Mouse (Mus musculus) Patski (cell line): ENCODE data around the gene Lmtk2. TPM values are rescaled to one million over a fixed set of nuclear protein-coding genes. Genes with fewer than 3 reads are reported as not detected.

ENCODE experiments used
- ATAC-seq: fragments of 100-300 bp; one replicate; pipeline ENCODE4 v1.8.0; 2021
- CTCF ChIA-PET: fragments of 350-600 bp; sonication (Branson Sonifier 250); formaldehyde crosslinking; loops from one replicate; lab custom pipeline; 2022; ENCODE audit warnings: inconsistent platforms; lab: Charles Lee
- POLR2A ChIA-PET: fragments of 350-600 bp; sonication (Branson Sonifier 250); formaldehyde crosslinking; loops from one replicate; lab custom pipeline; 2022; ENCODE audit warnings: antibody characterized with exemption, inconsistent platforms; lab: Charles Lee
- DNase-seq: peaks from one replicate; pipeline ENCODE4 v3.0.0-alpha.2; 2011; ENCODE audit warnings: low read depth, low spot score
- H3K27me3 ChIP-seq: fragments of 371-371 bp; one replicate; pipeline ENCODE4 v1.5.1; 2021
- CTCF ChIP-seq: fragments of 100-300 bp; IDR thresholded peaks from one replicate; pipeline ENCODE4 v1.5.1; 2021
- in situ Hi-C: fragments of 300-500 bp; cut with MboI; formaldehyde crosslinking; loops from 3 replicates; pipeline ENCODE4 v1.11.1; 2018; ENCODE audit warnings: low pct_unique_long_range_greater_than_20kb, mixed read lengths
- polyA plus RNA-seq: library from polyadenylated mRNA; unstranded; gene quantifications from one replicate; pipeline ENCODE4 v1.2.3, GENCODE M21; 2021

Lmtk2 gene
- polyA plus RNA-seq, 1 experiment from 2014 or later: 19.7 TPM

DNA sequence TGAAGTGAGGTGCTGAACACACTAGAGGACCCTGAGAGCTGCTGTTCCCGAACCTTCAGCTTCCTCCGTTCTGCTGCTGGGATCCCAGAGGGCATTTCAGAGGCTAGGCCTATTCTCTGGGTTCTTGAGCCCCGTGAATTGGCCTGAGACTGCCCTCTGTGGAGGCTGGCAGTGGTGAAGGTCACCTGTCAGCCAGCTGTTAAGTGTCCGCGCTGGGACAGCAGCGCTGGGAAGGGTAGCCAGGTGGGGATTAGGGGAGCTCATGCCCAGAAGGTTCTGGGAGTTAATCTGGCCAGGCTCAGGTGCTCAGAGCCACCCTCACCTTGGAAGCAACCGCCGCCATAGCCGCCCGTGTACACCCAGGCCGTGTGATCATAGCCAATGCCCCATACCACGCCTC is 104.1 kb downstream of the Lmtk2 start:
- H3K27me3 ChIP-seq: no peaks in the 10 kb centered on the region
- in situ Hi-C loops: no loop called here
- POLR2A ChIA-PET: interaction anchor here (1.5 kb wide), 1 partner anchor 18 kb away, joined by 3 read pairs; no protein-coding TSS in a partner anchor
- TF ChIP-seq CTCF: no peak
- DNase-seq (no peak), ATAC-seq (no peak)
- CTCF ChIA-PET: no interaction called here

DNA sequence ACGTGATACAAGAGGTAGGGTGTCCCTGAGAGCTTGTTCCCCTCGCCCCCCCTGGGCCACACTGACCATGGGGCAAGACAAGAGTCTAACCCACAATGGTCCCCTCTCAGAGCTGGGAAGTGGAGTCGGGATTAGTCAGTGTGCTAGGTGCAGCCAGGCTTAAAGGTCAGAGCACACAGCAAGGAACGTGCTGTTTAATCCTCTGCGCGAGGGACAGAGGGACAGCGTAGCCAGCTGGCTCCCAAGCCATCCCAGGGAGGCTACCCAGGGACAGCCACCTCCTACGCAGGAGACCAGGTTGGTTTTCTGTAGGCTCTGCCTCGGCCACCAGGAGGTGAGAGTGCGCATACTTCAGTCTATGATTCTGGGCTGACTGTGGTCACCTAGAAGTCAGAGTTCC is 104.7 kb downstream of the Lmtk2 start:
- ChIA-PET CTCF (no interaction called here), POLR2A (interaction anchor here (1.5 kb wide), 1 partner anchor 17 kb away, joined by 3 read pairs; no protein-coding TSS in a partner anchor)
- no peaks in the 10 kb centered on the region for H3K27me3 ChIP-seq
- DNase-seq (no peak), ATAC-seq (no peak)
- TF ChIP-seq CTCF: no peak
- in situ Hi-C loops: no loop called here

DNA sequence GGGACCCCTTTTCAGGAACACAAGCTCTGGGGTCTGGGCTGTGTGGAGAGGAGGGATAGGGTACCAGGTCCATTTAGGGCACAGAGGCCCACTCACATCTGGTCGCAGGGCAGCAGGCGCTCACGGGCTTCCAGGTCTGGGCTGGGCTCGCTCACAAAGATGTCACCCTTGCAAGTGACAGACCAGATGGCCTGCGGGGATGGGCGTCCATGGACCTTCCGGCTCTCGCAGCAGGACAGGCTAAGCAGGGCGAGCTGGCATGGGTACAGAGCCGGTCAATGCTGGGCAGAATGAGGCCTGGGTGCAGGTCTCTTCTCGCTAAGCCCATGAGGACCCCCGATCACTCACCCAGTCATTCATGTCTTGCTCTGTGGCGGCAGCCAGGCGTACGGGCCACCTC is 105.8 kb downstream of the Lmtk2 start:
- DNase-seq: no peak
- no peak for TF ChIP-seq CTCF
- in situ Hi-C loops: no loop called here
- ChIA-PET CTCF (interaction anchor here (1.1 to 2.8 kb wide), 3 partner anchors 12 to 165 kb away, joined by 3 to 20 read pairs (median 3); no protein-coding TSS in a partner anchor), POLR2A (interaction anchor here (1.5 kb wide), 1 partner anchor 16 kb away, joined by 3 read pairs; no protein-coding TSS in a partner anchor)
- no peak for ATAC-seq
- no peaks in the 10 kb centered on the region for H3K27me3 ChIP-seq

DNA sequence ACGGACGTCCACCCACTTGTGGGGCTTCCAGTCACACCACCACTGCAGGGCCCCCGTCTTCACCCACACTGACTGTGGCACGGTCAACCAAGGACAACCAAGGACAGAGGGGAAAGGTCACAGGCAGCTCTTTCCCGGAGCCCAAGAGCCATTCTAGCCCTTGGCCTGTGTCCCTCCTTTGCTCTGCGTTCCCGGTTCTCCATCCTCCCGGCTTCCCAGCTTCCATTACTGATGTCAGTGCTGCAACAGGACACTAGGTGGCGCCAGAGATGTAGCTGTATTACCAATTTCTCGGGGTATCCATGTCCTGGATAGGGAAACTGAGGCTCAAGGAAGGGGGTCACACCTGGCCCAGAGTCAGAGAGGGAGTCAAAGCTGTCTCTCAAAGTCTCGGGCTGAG is 107.2 kb downstream of the Lmtk2 start:
- ChIA-PET CTCF (interaction anchor here (0.7 to 2.8 kb wide), 19 partner anchors 11 to 536 kb away, joined by 3 to 20 read pairs (median 4); no protein-coding TSS in a partner anchor), POLR2A (no interaction called here)
- H3K27me3 ChIP-seq: no peaks in the 10 kb centered on the region
- ATAC-seq: peak; percentile 24
- no peak for DNase-seq
- TF ChIP-seq CTCF: no peak
- in situ Hi-C loops: no loop called here

DNA sequence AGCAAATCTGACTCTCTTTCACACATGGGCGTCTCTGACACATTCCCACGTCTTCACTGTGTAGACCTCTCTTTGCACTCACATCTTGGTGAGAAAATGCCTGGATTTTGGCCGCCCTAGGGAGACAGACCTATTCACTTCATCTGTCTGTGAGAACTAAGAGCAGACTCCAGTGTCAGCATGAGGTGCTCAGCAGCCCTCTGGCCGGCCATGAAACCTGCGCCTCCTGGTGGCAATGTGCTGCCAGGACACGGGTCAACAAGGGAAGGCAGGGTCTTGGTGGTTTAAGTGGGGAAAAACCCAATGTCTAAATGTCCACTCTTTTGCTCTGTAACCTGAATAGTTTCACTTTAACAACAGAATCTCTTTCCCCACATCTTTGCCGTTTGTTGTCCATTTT is 114.2 kb downstream of the Lmtk2 start:
- TF ChIP-seq CTCF: no peak
- ChIA-PET CTCF (no interaction called here), POLR2A (interaction anchor here (0.6 kb wide), 1 partner anchor 40 kb away, joined by 4 read pairs; no protein-coding TSS in a partner anchor)
- in situ Hi-C loops: no loop called here
- no peak for DNase-seq
- no peaks in the 10 kb centered on the region for H3K27me3 ChIP-seq
- no peak for ATAC-seq

DNA sequence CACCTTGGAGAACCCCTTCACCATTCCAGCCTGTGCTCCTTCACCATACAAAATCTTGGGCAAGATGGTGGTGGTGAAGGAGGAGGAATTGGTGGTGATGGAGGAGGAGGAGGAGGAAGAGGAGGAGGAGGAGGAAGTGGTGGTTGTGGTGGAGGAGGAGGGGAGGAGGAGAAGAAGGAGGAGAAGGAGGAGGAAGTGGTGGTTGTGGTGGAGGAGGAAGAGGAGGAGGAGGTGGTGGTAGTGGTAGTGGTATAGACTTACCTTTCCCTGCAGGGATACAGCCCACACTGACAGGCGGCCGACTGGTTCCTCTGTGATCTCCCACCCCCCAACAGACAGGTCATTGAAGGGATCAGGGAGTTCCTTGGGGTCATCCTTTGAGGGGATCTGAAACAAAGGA is 115.8 kb downstream of the Lmtk2 start:
- ChIA-PET CTCF (no interaction called here), POLR2A (no interaction called here)
- in situ Hi-C loops: no loop called here

DNA sequence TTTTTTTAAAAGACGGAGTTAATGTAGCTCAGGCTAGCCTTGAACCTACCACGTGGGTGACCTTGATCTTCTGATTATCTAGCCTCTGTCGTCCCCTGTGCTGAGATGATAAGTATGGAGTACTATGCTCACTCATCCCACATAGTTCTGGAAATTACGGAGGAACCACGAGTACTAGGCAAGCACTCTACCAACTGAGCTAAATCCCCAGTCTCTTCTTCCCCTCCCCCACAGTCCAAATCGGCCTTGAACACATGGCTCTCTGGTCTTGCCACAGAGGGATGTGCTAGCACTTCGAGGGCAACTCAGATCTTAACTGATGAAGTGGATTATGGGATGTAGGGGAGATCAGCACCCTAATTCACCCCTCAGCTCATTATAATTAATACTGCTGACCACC is 117.8 kb downstream of the Lmtk2 start:
- ATAC-seq (no peak), DNase-seq (no peak)
- CTCF ChIA-PET: interaction anchor here (3.2 kb wide), 1 partner anchor 11 kb away, joined by 20 read pairs; no protein-coding TSS in a partner anchor
- in situ Hi-C loops: no loop called here
- no peak for TF ChIP-seq CTCF
- POLR2A ChIA-PET: no interaction called here
- H3K27me3 ChIP-seq: no peaks in the 10 kb centered on the region

More for the DNA sequence above, 115.8 kb downstream of the Lmtk2 start:
- H3K27me3 ChIP-seq: no peaks in the 10 kb centered on the region
- no peak for TF ChIP-seq CTCF
- ATAC-seq: no peak
- no peak for DNase-seq

DNA sequence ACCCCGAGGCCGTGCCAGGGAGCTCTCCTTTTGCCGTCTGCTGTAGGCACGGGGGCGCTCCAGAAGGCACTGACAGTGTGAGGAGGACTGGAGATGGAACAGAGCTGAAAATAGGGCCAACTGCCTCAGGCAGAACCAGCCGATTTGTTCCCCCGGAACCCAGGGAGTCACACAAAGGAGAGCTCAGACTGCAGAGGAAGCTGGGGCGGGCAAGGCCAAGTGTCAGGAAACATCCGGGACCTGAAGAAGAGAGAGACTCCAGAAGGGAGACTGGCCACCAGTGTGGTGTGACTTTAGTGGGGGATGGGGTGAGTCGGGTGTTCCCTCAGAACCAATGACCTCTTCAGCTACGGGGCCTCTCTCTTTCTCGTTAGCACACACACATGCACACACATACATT is 119.1 kb downstream of the Lmtk2 start:
- POLR2A ChIA-PET: interaction anchor here (0.5 kb wide), 1 partner anchor 205 kb away, joined by 4 read pairs; the partner anchor contains the start of gene Ccz1
- H3K27me3 ChIP-seq: no peaks in the 10 kb centered on the region
- DNase-seq (no peak), ATAC-seq (no peak)
- no peak for TF ChIP-seq CTCF
- CTCF ChIA-PET: interaction anchor here (2.1 to 3.2 kb wide), 2 partner anchors 8 to 12 kb away, joined by 4 to 20 read pairs; no protein-coding TSS in a partner anchor
- in situ Hi-C loops: no loop called here

DNA sequence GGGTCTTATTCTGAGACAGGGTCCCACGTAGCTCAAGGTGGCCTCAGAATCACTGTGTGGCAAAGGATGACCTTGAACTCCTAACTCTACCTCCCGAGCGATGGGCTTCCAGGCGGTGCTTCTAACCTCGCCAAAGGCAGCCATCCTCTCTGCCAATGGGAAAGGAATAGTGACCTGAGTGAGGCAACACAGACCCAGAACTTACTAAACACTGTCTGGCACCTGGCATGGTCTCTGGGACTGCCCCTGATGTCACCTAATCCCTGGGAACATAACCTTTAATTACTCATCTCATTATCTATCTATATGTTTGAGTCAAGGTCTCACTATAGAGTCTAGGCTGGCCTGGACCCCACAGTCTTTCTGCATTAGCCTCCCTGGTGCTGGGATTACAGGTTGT is 119.7 kb downstream of the Lmtk2 start:
- DNase-seq: no peak
- CTCF ChIA-PET: interaction anchor here (2.1 to 3.2 kb wide), 2 partner anchors 9 to 13 kb away, joined by 4 to 20 read pairs; no protein-coding TSS in a partner anchor
- in situ Hi-C loops: no loop called here
- TF ChIP-seq CTCF: no peak
- POLR2A ChIA-PET: interaction anchor here (0.5 kb wide), 1 partner anchor 205 kb away, joined by 4 read pairs; the partner anchor contains the start of gene Ccz1
- H3K27me3 ChIP-seq: no peaks in the 10 kb centered on the region
- no peak for ATAC-seq

DNA sequence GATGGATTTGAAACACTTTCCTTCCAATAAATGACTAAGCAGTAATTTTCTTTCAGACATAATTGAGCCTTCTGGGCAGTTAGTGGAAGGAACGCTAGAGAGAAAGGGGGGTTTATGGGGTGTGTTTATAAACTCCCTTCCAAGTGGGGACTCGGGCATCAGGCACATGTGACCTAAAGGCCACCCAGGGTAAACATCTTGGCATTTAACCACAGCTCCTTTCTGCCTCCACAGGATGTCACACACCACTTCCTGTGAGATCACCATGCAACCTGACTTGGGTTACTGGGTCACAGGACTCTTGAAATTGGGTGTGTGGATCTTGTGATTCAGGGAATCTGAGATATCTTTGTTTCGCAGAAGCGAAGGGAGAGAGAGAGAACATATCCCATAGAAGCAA is 121.1 kb downstream of the Lmtk2 start:
- in situ Hi-C loops: no loop called here
- ChIA-PET POLR2A (interaction anchor here (0.6 to 1.0 kb wide), 2 partner anchors 16 to 136 kb away, joined by 3 read pairs; no protein-coding TSS in a partner anchor), CTCF (interaction anchor here (0.8 to 2.1 kb wide), 5 partner anchors 10 to 17 kb away, joined by 3 to 4 read pairs (median 3); no protein-coding TSS in a partner anchor)
- DNase-seq (no peak), ATAC-seq (no peak)
- H3K27me3 ChIP-seq: no peaks in the 10 kb centered on the region
- TF ChIP-seq CTCF: no peak

DNA sequence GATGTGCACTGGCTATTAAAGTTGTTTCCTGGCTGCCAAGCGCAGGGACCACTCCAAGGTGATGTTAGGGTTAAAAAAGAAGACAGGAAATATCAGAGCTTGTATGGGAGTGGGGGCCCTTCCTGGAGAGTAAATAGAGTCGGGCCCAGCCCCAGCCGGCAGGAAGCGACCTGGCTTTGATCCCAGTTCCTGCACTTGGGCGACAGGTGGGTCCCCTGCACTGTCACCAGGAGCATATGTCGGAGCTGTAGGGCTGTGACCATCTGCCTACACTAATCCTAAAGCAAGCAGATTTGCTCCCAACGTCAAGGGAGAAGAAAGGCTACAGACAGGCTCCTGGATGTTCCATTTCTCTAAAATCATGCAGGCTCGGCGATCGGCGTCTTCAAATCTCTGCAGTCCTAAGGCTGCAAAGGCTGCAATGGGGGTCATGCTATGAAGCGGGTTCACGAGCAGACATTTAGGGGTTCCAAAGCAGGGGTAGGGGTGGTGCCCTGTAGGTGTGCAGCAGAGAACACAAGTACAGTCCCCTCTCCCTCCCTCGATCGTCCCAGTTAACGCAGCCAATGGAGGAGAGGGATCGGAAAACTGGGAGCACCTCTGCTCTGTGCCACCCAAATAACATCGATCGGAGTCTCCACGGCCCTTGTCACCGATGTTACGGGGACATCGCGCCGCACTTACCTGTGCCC is 122.7 kb downstream of the Lmtk2 start:
- DNase-seq (no peak), ATAC-seq (peak; percentile 49)
- no peak for TF ChIP-seq CTCF
- ChIA-PET CTCF (interaction anchor here (1.3 to 1.5 kb wide), 2 partner anchors 15 to 16 kb away, joined by 3 to 4 read pairs; no protein-coding TSS in a partner anchor), POLR2A (no interaction called here)
- H3K27me3 ChIP-seq: no peaks in the 10 kb centered on the region
- in situ Hi-C loops: no loop called here
